Mouse (Mus musculus) effector memory CD4-positive, alpha-beta T cell, adult 7 months (primary cell): Measurements from ENCODE around the gene Ppp1r14b. TPM values are rescaled to one million over a fixed set of nuclear protein-coding genes. Genes with fewer than 3 reads are reported as not detected.

Experiments used
- polyA plus RNA-seq: library from polyadenylated mRNA; unstranded; fragments of 100-300 nt; shearing (Covaris generic); gene quantifications from one replicate; pipeline ENCODE4 v1.2.1, GENCODE M21; 2017

Ppp1r14b gene
- polyA plus RNA-seq: 89.2 TPM

DNA sequence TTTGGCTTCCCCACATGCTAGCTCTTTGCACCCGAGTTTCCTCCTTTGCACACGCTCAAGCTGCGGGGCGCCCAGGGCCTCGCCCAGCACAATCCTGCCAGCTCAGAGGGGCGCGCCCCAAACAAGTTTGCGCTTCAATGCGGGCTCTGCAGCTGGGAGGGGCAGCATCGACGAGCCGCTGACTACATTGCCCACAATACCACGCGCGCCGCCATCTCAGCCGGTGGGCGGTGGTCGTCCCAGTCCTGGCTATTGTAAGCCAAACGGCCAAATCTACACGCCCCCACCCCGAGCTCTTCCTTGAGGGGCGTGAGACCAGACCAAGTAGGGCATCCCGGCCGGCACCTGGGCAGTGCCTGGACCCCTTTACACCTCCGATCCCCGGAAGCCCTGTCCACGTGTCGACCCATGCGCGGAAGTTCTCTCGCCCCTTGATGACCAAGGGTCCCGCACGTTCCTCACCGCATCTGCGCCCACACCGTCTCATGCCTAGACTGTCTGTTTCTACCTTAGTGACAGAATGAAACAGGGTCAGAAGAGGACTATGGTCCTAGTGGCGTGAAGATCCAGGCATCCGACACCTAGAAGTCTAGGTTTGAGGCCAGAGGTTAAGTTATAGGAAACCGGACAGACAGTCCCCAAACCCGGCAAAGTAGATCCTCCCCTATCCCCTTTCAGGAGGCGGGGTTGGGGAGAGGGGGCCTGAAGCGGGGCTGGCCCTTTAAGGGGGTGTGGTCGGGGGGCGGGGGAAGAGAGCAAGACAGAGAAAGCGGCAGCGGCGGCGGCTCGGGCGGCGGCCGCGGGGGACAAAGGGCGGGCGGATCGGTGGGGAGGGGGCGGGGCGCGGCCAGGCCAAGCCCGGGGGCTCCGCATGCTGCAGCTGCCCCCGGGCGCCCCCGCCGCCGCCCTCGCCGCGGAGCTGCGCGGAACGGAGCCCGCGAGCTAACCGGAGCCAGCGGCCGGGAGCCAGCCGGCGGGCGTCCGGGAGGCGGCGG is at the start of gene Ppp1r14b:
Gene Ppp1r14b, plus strand, starts transcription at position 758 of the 995 bp plus-strand sequence.

DNA sequence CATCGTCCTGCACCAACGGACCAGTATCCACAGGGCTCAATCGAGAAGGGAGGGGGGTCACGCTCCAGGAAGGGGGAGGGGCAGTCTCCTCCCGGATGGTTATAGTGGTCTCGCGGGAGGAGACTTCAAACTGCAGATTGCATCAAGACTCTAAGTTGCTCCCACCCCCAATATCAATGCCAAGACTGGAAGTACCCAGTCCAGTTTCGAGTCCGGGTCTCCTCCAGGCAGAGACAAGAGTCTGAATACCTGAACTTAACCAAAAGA is 49.5 kb upstream of the Ppp1r14b start, which contains the start of gene Catsperz:
Gene Catsperz, minus strand, starts transcription at position 74 of the 267 bp plus-strand sequence.

DNA sequence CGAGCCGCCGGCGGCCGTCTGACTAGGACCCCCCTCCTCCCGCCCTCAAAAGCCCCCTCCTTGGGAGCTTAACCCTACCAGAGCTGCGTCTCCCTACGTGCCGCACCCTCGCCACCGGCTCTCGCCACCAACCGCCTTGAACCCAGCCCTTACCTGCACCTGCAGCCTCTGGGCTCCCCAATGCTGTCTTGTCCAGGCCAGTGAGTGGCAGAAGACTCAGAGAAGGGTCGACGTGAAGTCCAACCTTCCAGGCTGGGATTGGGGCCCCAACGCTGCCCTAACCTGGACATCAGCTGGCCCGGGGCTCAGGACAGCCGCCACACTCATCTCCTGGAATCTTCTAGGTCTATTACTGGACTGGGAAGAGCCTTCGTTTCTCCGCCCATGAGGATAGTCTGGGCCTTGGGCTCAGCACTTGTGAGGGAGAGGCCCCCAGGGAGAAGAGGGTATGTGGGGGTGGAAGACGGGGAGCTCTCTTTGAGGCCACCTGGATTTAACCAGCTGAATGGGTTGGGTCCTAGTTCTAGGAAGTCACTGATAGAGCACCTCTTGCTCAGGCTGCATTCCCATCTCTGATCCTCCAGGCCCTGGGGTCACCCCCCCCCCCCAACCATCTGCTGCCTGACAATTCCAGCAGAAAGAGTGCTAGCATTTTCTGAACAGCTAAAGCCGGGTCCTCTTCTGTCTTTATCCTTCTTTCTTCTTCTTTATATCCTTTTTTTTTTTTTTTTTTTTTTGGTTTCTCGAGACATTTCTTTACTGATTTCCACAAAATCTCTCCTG is 40.4 kb upstream of the Ppp1r14b start, which contains the start of gene Kcnk4:
Gene Kcnk4, minus strand, starts transcription at position 321 of the 783 bp plus-strand sequence.

DNA sequence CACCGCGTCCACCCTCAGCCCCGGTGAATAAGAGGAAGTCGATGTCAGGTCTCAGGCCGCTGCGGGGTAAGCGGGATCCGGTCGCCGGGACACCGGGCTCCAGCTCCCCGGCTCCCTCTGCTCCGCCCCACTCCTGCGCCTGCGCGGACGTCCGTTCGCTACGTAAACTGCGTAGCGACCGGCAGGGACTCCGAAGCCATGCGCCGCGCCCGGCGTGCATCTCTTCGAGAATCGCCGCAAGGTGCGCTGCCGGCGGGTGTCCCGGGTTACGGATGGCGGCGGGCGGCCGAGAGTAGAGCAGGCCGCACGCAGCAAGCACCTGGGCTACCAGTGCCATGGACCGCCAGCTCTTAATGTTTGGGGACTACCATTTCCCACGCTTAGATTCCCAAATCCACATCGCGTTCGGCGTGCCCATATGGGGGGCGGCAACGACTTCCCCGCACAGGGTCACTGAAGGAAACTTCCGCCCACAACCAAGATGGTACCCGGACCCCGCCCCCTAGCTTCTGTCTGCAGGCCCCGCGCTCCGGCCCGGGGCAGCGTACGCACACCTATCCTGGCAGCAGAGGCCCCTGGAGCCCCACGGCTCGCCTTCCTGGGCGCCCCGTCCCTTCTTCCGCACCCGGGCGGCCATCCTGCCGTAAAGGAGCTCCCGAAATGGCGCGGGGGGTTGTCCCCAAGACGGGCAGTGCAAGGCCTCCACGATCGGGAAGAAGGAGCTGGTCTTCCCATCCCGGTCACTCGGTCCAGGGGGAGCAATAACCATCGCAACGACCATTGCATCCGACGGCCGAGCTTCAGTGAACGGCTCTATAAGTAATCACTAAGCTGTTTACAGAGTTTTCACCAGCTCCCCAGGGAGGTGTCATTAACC is 33.2 kb upstream of the Ppp1r14b start, which contains the start of gene Bad:
Gene Bad, plus strand, starts transcription at position 490 of the 877 bp plus-strand sequence.

DNA sequence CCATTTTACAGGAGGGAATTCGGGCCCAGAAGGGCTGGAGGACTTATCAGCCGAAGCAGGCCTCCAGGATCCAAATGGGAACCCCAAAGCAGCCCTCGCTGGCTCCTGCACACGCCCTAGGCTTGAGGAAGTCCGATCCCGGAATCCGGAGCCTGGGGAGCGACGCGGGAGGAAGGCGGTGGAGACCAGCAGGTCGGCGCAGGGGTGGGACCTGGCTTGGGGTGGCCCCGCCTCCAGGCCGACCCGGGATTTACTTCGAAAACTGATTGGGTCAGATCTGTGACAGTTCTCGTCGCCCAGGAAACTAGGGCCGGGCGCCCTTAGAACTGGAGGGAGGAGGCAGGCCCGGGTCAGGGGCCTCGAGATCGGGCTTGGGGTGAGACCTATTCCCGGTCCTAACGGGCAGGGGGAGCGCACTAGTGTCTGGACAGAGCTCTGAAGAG is 32.5 kb upstream of the Ppp1r14b start, which contains the start of gene Gpr137:
Gene Gpr137, minus strand, starts transcription at position 232 of the 443 bp plus-strand sequence.

DNA sequence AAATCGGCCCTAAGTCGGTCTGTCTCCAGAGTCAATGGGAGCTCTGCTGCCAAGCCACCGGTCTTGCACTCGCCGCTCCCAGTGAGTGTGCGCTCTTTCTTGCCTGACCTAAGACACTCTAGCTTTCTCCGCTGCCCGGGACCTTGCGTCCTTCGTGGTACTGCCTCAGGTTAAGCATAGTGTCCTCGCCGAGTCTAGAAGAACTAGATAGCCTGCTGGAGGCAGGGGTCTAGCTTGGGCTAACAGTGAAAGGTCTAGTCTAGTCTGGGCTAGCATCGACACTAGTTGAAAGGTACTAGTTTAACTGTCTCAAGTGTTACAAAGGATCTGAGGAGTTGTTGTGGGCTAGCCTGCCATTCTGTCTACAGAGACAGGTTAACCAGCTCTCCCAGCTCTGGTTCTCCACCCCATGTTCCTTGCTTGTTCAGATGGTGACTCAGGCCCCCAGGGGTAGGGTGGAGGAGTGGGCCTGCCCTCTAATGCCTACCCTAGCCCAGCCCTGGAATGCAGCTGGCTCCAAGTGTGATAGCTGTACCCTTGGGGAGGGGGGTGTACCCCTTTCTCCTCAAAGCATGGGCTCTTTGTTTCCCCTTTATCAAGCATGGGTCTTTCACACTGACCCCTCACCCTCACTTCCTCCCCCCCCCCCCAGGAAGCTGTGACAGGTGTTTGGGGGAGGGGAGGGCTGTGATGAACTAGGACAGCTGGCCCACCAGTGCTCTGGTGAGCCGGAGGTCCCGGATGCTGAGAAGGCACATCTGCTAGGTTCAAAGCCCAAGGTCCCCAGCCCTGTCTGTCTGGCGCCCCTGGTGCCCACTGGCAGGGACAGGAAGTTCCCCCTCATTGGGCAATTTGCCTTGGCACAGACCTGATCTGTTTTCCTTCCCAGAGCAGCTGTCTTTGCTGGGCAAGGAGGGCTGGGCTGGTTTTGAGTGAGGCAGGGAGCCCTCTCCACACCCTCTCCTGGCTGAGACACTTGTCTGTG is 1.1 kb downstream of the Ppp1r14b start, which contains the start of gene Plcb3:
Gene Plcb3, minus strand, starts transcription at position 934 of the 985 bp plus-strand sequence.

DNA sequence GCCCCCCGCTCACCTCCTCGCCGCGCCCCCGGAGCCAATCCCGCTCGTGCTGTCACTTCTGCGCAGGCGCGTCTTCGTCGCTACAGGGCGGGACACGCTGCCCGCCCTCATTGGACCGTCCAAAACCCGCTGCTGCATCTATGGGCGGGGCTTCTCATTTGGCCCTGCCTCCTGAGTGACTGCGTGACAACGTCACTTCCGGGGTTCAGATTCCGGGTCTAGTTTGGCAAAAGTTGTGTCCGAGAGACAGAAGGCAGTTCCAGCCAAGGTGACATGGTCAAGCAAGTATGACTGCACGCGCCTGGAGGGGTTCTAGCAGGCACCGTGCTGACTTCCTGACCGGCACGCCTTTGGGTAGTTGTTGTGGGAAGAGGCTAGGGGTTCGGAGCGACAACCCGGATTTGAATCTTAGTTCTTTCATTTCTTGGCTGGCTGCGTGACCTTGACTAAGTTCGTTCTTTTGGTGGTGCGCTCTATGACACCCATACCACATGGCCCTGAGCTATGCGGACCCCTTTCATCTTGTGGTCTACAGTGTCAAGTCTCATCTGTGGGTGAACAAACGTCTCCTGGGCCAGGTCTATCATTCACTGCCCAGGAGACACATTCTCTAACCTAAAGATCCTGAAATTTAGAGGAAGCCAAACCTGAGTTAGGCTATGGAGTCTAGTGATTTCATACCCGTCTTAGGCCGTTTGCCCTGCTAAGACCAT is 5.8 kb downstream of the Ppp1r14b start, which contains the start of gene Fkbp2:
Gene Fkbp2, minus strand, starts transcription at position 121 of the 713 bp plus-strand sequence.

DNA sequence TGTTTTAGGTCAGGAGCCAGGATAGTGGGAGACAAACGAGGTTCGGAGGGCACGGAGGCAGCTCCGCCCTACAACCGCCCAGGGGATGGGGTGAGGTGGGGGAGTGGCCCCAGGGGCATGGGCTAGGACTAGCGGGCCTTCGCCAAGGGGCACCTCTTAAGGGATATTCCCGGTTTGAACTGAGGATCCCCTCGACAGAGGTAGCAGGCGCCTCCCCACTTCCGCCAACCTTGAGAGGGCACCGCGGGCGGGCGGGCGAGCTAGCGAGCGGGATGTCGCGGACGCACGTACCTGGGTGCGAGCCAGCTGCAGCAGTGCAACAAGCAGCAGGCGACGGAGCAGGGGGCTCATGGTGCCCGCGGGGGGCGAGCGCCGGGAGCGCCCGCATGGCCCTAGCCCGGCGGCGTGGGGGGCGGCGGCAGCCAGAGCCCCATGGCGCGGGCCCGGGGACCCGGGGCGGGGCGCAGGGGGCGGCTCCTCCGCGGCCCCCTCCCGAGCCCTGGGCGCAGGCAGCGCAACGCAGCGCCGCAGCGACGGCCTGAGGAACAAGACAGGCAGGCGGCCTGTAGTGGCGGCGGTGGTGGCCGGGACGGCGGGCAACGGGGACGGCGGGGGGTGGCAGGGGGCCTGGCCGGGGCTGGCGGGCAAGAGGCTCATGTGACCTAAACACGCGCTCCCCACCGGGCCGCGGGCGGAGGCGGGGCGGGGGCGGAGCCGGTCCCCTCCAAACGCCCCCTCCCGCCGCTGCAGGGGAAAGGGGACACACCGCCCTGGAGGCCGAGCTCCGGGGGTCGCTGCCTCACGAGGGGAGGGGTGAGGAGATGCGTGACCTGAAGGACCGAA is 12.5 kb downstream of the Ppp1r14b start, which contains the start of gene Vegfb:
Gene Vegfb, minus strand, starts transcription at position 591 of the 843 bp plus-strand sequence.

DNA sequence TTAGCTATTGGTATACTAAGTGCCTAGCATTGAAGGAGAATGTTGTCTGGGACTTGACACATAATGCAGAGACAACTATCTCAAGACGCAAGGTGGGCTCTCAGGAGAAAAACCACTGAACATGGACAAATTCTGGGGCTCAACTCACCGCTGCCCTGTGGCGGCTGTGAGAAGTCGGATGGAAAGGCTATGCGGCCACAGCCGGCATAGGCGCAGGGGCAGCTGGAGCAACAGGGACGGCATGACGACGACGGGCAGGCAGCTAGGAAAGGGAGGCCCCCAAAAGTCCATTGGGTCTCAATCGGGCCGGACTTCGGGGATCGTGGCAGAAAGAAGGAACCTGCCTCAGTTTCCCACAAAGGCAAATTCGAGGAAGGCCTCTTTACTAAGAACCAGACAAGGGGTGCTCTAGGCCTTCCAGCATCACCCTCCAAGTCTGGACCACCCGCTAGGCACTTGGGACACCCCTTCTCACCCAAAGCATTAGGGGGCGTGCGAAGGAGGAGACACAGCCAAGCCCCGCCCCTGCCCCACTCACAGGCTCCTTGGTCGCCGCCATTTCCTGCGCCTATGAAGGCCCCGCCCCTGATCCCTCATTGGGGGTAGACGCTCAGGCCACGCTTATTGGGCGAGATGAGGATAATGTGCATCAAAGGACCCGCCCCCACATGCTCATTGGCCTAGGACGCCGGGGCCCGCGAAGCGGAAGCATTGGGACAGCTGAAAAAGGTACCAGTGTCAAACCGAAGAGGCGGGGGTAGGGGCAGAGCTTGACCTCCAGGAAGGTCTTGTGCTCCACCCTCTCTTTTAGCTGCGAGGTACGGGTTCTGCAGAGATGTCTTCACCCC is 17.5 kb downstream of the Ppp1r14b start, which contains the start of gene Dnajc4:
Gene Dnajc4, minus strand, starts transcription at position 562 of the 848 bp plus-strand sequence.

DNA sequence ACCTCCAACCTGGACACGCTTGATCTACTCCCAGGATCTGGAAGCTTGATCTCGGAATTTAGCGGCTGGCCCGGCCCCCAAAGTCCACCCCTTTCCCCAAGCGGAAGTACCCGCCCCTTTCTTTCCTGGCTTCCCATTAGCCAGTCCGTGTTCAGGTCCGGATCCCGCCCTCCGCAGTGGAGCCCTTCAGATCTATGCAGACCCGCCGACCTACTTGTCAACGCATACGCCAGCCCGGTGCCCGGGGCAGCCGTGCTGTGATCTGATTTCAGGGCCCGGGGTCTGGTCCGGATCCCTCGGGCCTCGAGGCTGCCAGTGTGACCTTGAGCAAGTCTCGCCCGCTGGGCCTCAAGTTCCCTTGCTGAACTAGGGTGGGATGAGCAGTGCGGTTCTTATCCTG is 21.2 kb downstream of the Ppp1r14b start, which contains the start of the genes Nudt22 and Trpt1:
Gene Nudt22, minus strand, starts transcription at position 112 of the 400 bp plus-strand sequence.
Gene Trpt1, plus strand, starts transcription at position 126 of the 400 bp plus-strand sequence.

DNA sequence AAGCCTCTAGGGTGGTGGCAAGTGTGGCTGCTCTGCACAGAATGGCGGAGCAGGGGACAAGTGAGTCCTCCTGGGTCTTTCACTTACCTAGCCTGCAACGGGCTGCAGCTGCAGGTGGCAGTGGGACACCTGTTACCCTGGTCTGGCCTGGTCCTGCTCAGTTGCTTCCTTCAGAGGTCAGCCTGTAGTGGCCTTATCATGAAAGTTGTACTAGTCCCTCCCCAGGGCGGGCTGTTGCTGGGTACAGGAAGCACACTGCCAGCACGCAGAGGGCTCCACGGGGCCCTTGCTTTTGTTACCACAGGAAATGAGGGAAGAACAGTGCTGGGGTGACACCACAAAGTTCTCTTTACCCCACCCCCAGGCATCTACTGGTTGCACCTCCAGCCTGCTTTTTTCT is 44.4 kb downstream of the Ppp1r14b start, which contains the start of gene Fermt3:
Gene Fermt3, minus strand, starts transcription at position 279 of the 400 bp plus-strand sequence.

Other genes with a start within 250 kb of the Ppp1r14b start
- 34.8 TPM for gene Rps6ka4, start 134.3 kb upstream of the Ppp1r14b start, polyA plus RNA-seq
- 52.3 TPM for gene Ccdc88b, start 116.8 kb upstream of the Ppp1r14b start, polyA plus RNA-seq
- 128 TPM for gene Trmt112, start 65.3 kb upstream of the Ppp1r14b start, polyA plus RNA-seq
- gene Prdx5, start 64.9 kb upstream of the Ppp1r14b start, polyA plus RNA-seq: 157 TPM
- gene Esrra, start 53.2 kb upstream of the Ppp1r14b start, polyA plus RNA-seq: 17.7 TPM
- gene Catsperz, start 49.6 kb upstream of the Ppp1r14b start, polyA plus RNA-seq: not detected
- gene Kcnk4, start 40.5 kb upstream of the Ppp1r14b start, polyA plus RNA-seq: 1.1 TPM
- gene Bad, start 33.1 kb upstream of the Ppp1r14b start, polyA plus RNA-seq: 10.4 TPM
- 8.6 TPM for gene Gpr137, start 32.5 kb upstream of the Ppp1r14b start, polyA plus RNA-seq
- gene Plcb3, start 1.5 kb downstream of the Ppp1r14b start, polyA plus RNA-seq: 10.4 TPM
- gene Fkbp2, start 5.5 kb downstream of the Ppp1r14b start, polyA plus RNA-seq: 18.3 TPM
- 7.6 TPM for gene Vegfb, start 12.7 kb downstream of the Ppp1r14b start, polyA plus RNA-seq
- gene Dnajc4, start 17.6 kb downstream of the Ppp1r14b start, polyA plus RNA-seq: 46.4 TPM
- gene Nudt22, start 21.1 kb downstream of the Ppp1r14b start, polyA plus RNA-seq: 13.0 TPM
- gene Trpt1, start 21.2 kb downstream of the Ppp1r14b start, polyA plus RNA-seq: 6.6 TPM
- 194 TPM for gene Fermt3, start 44.5 kb downstream of the Ppp1r14b start, polyA plus RNA-seq
- gene Stip1, start 65.0 kb downstream of the Ppp1r14b start, polyA plus RNA-seq: 217 TPM
- gene Macrod1, start 81.8 kb downstream of the Ppp1r14b start, polyA plus RNA-seq: 16.7 TPM
- gene Flrt1, start 130.8 kb downstream of the Ppp1r14b start, polyA plus RNA-seq: 0.11 TPM
- gene Otub1, start 231.3 kb downstream of the Ppp1r14b start, polyA plus RNA-seq: 58.0 TPM
- gene Cox8a, start 242.6 kb downstream of the Ppp1r14b start, polyA plus RNA-seq: 505 TPM